Mouse (Mus musculus): ENCODE data around the gene Gm10491.

The Gm10491 gene

GRCm38 (mm10) chrX:7878495-7878894 is 29.1 kb downstream of the Gm10491 start:
- DNase-seq: peak in 1 of 2 experiments; percentile 25

- peak; percentile 83 to 92 for DNase-seq
Measured at GRCm38 (mm10) chrX:7878007-7878419, 29.6 kb downstream of the Gm10491 start, which contains the start of gene Pim2. TSS of gene Pim2 (plus strand) at chrX:7878262.

- DNase-seq: no peak
Measured at GRCm38 (mm10) chrX:7869826-7870225, 37.8 kb downstream of the Gm10491 start.

- DNase-seq: no peak
Measured at GRCm38 (mm10) chrX:7868506-7868905, 39.1 kb downstream of the Gm10491 start.

DNA sequence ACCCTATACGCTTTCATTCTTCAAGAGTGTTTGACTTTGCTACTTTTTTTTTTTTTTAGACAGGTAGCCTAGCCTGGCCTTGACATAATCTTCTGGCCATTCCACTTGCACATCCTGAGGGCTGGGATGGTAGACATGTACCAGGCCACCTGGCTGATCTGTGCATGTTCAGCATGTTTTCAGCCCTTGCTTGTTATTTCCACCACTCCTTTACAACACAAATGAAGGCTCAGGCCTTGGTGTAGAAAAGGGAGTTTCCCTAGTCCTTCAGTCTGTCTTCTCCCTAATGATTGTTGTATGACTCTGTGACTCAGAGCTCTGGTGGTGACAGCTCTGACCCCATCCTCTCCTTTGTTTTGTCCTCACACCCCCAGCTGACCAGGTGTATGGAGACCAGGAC is 40.5 kb downstream of the Gm10491 start:
- no peak for DNase-seq

GRCm38 (mm10) chrX:7865786-7866185 is 41.8 kb downstream of the Gm10491 start:
- no peak for DNase-seq

DNA sequence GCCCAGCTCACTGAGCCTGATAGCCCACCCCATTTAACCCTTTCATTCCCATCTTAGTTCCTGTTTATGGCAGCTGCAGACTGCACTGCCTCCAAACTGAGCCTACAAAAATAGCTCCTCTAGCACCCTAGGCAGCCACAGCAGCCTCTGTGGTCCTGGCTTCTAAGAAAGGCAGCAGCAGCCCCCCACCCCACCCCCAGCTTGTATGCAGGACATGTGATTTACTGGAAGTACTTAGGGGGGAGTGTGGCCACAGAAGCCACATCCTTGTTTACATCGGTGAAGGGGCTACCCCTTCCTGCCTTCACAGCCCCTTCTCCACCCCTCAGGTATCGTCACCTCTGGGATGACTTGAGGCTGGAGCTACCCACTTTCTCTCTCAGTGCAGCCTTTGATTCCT is 42.3 kb downstream of the Gm10491 start:
- peak in 1 of 2 experiments; percentile 31 for DNase-seq

- DNase-seq: no peak
Measured at GRCm38 (mm10) chrX:7864551-7864950, 43.1 kb downstream of the Gm10491 start.

- DNase-seq: no peak
Measured at GRCm38 (mm10) chrX:7863181-7863580, 44.5 kb downstream of the Gm10491 start.

DNA sequence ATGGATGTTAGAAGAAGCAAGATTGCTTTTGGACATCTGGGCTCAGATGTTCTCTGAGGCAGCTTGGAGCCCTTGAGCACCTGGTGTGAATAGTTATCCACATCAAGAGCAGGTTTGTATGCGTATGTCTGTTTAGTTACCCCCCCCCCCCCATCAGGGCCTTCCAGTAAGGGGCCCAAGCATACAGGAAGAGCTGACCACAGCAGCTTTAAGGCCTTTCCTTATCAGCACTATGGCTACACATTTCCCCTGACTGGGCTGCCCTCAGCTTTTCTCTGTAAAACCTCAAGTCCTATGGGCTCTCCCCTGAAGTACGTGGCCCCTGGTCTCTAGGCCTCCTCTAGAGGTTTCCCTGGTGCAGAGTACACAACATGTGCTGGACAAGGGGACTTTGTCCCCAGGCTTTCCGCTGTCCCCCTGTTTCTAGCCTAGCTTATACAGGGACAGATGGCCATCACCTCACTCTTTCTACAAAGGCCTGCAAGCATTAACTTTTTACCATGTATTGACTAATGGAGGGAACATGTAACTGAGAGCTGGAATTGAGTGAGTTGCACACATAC is 48.4 kb downstream of the Gm10491 start:
- DNase-seq: no peak

Data from thymus, postnatal 36 days (tissue).